Mouse (Mus musculus) liver, postnatal 0 days (tissue): ENCODE results near the gene Aldoc. TPM values are rescaled to one million over a fixed set of nuclear protein-coding genes. Genes with fewer than 3 reads are reported as not detected.

ENCODE experiments used
- ATAC-seq: fragments of 200-750 bp; cut with Nextera tagmentation; 2 replicates; pipeline ENCODE4 v1.8.0; 2017; ENCODE audit warnings: mild to moderate bottlenecking, moderate library complexity
- DNase-seq: peaks from one replicate; pipeline ENCODE4 v3.0.0-alpha.2; 2016
- H3K27ac ChIP-seq: fragments of 300-500 bp; sonication (generic); 2 replicates; pipeline ENCODE4 v1.5.1; 2014; ENCODE audit warnings: antibody characterized with exemption, moderate library complexity, mild to moderate bottlenecking, low read depth
- H3K27me3 ChIP-seq: fragments of 300-500 bp; sonication (generic); 2 replicates; pipeline ENCODE4 v1.6.1; 2014; ENCODE audit warnings: low read length, control low read depth, mixed read lengths; ENCODE audit not compliant: insufficient read depth
- H3K36me3 ChIP-seq: fragments of 300-500 bp; sonication (generic); replicated peaks from 2 replicates; pipeline ENCODE4 v1.6.1; 2014; ENCODE audit warnings: mild to moderate bottlenecking, control low read depth, low read length, moderate library complexity, mixed read lengths; ENCODE audit not compliant: insufficient read depth
- H3K4me1 ChIP-seq: fragments of 300-500 bp; sonication (generic); 2 replicates; pipeline ENCODE4 v1.6.1; 2014; ENCODE audit warnings: antibody characterized with exemption, mild to moderate bottlenecking, control low read depth; ENCODE audit not compliant: insufficient read depth
- H3K4me2 ChIP-seq: fragments of 300-500 bp; sonication (generic); 2 replicates; pipeline ENCODE4 v1.6.1; 2014; ENCODE audit warnings: low read depth, mild to moderate bottlenecking, low read length, moderate library complexity, mixed read lengths
- H3K4me3 ChIP-seq: fragments of 300-500 bp; sonication (generic); 2 replicates; pipeline ENCODE4 v1.5.1; 2014; ENCODE audit warnings: low read depth, low read length
- H3K9ac ChIP-seq: fragments of 300-500 bp; sonication (generic); replicated peaks from 2 replicates; pipeline ENCODE4 v1.6.1; 2014; ENCODE audit warnings: mild to moderate bottlenecking, moderate library complexity
- H3K9me3 ChIP-seq: fragments of 300-500 bp; sonication (generic); 2 replicates; pipeline ENCODE4 v1.6.1; 2016; ENCODE audit warnings: mild to moderate bottlenecking, control low read depth, low read length, mixed read lengths
- CTCF ChIP-seq: sonication (generic); IDR thresholded peaks from 2 replicates; pipeline ENCODE4 v1.5.1; 2016; ENCODE audit warnings: antibody characterized with exemption, low read depth
- EP300 ChIP-seq: IDR thresholded peaks from 2 replicates; pipeline ENCODE4 v1.6.1; 2016; ENCODE audit warnings: antibody characterized with exemption, low read depth, mild to moderate bottlenecking
- WGBS: fragments of 180-500 bp; shearing (Covaris S2); extraction: QIAGEN DNeasy Blood & Tissue Kit; methylation state at CpG from one replicate; pipeline ENCODE4 v1.1.7; 2014; ENCODE audit not compliant: insufficient replicate concordance; 5-methylcytosine and 5-hydroxymethylcytosine counted together
- polyA plus RNA-seq: library from polyadenylated mRNA; unstranded; fragments of >200 nt; fragmentation: Nextera tagmentation; extraction: Ambion mirVana; gene quantifications from 2 replicates; pipeline ENCODE4 v1.2.1, GENCODE M21; 2015

The Aldoc gene
- polyA plus RNA-seq, 1 experiment from 2014 or later, result 15.4 TPM

GRCm38 (mm10) chr11:78355471-78356238, 32.9 kb downstream of the Aldoc start:
- H3K4me3 ChIP-seq, result no peak overlapping the region
- H3K27me3 ChIP-seq, result no peaks in the 10 kb centered on the region
- no peaks in the 10 kb centered on the region for H3K9me3 ChIP-seq
- no peak overlapping the region for H3K4me2 ChIP-seq
- peaks cover 10% of the 10 kb centered on the region for H3K4me1 ChIP-seq
- ATAC-seq (no peak), DNase-seq (peak; percentile 84)
- no peak overlapping the region for H3K27ac ChIP-seq
- WGBS, result 30% methylated on average over 4 of the region's 4 CpGs
- no peaks in the 10 kb centered on the region for H3K36me3 ChIP-seq
- TF ChIP-seq EP300, result no peak
- peak; percentile 87 for TF ChIP-seq CTCF
- no peak overlapping the region for H3K9ac ChIP-seq

- Histone ChIP-seq H3K9ac (no peak overlapping the region), H3K4me1 (peaks cover 7% of the 10 kb centered on the region; the same call in 1 of the 2 replicates), H3K9me3 (no peaks in the 10 kb centered on the region), H3K27me3 (no peaks in the 10 kb centered on the region), H3K4me2 (no peak overlapping the region), H3K27ac (no peak overlapping the region), H3K36me3 (no peaks in the 10 kb centered on the region), H3K4me3 (no peak overlapping the region)
- TF ChIP-seq EP300 (no peak), CTCF (peak; percentile 77)
- WGBS, result 26% methylated on average over 21 of the region's 22 CpGs
- peak; percentile 72 for DNase-seq
- no peak for ATAC-seq
Measured at GRCm38 (mm10) chr11:78358330-78359007, 35.7 kb downstream of the Aldoc start.

GRCm38 (mm10) chr11:78360125-78360788, 37.5 kb downstream of the Aldoc start:
- Histone ChIP-seq H3K27me3 (no peaks in the 10 kb centered on the region), H3K4me2 (peak overlapping the region; percentile 79), H3K4me3 (peak overlapping the region; percentile 50), H3K27ac (no peak overlapping the region), H3K9me3 (no peaks in the 10 kb centered on the region), H3K36me3 (no peaks in the 10 kb centered on the region), H3K9ac (no peak overlapping the region), H3K4me1 (peaks cover 16% of the 10 kb centered on the region)
- DNase-seq, result peak; percentile 85
- TF ChIP-seq EP300 (no peak), CTCF (peak; percentile 84)
- peak; percentile 78 for ATAC-seq
- 8% methylated on average over 13 of the region's 13 CpGs for WGBS

- no peak overlapping the region for H3K4me2 ChIP-seq
- no peak overlapping the region for H3K27ac ChIP-seq
- no peaks in the 10 kb centered on the region for H3K27me3 ChIP-seq
- H3K4me3 ChIP-seq, result no peak overlapping the region
- no peak for ATAC-seq
- H3K9ac ChIP-seq, result no peak overlapping the region
- H3K36me3 ChIP-seq, result no peaks in the 10 kb centered on the region
- H3K9me3 ChIP-seq, result no peaks in the 10 kb centered on the region
- DNase-seq, result no peak
- WGBS, result 65% methylated on average over 2 of the region's 2 CpGs
- no peak for TF ChIP-seq CTCF
- TF ChIP-seq EP300, result no peak
- peaks cover 16% of the 10 kb centered on the region for H3K4me1 ChIP-seq
Measured at GRCm38 (mm10) chr11:78360789-78361131, 38.0 kb downstream of the Aldoc start.

GRCm38 (mm10) chr11:78363309-78364007, 40.7 kb downstream of the Aldoc start:
- no peak for ATAC-seq
- DNase-seq, result no peak
- no peak for TF ChIP-seq EP300
- no peak for TF ChIP-seq CTCF
- H3K36me3 ChIP-seq, result no peaks in the 10 kb centered on the region
- no peaks in the 10 kb centered on the region for H3K27me3 ChIP-seq
- peaks cover 16% of the 10 kb centered on the region for H3K4me1 ChIP-seq
- no peak overlapping the region for H3K4me3 ChIP-seq
- no peak overlapping the region for H3K9ac ChIP-seq
- H3K4me2 ChIP-seq, result no peak overlapping the region
- H3K9me3 ChIP-seq, result no peaks in the 10 kb centered on the region
- 66% methylated on average over 13 of the region's 13 CpGs for WGBS
- no peak overlapping the region for H3K27ac ChIP-seq

- no peak for ATAC-seq
- H3K4me1 ChIP-seq, result peaks cover 16% of the 10 kb centered on the region
- 40% methylated on average over 8 of the region's 8 CpGs for WGBS
- H3K27me3 ChIP-seq, result no peaks in the 10 kb centered on the region
- no peaks in the 10 kb centered on the region for H3K9me3 ChIP-seq
- no peak overlapping the region for H3K4me2 ChIP-seq
- DNase-seq, result no peak
- H3K9ac ChIP-seq, result no peak overlapping the region
- no peaks in the 10 kb centered on the region for H3K36me3 ChIP-seq
- H3K4me3 ChIP-seq, result no peak overlapping the region
- TF ChIP-seq EP300, result no peak
- TF ChIP-seq CTCF, result no peak
- no peak overlapping the region for H3K27ac ChIP-seq
Measured at GRCm38 (mm10) chr11:78364103-78364502, 41.3 kb downstream of the Aldoc start.
